Mouse (Mus musculus) midbrain, embryonic 12.5 days (tissue): ENCODE data around the gene Adrb1. TPM values are rescaled to one million over a fixed set of nuclear protein-coding genes. Genes with fewer than 3 reads are reported as not detected.

ENCODE experiments used
- ATAC-seq: fragments of 200-750 bp; cut with Nextera tagmentation; 2 replicates; pipeline ENCODE4 v1.8.0; 2017; ENCODE audit warnings: low read depth, moderate TSS enrichment, moderate library complexity; ENCODE audit not compliant: low FRiP score
- H3K27ac ChIP-seq: fragments of 300-500 bp; sonication (generic); replicated peaks from 2 replicates; pipeline ENCODE4 v1.5.1; 2016; ENCODE audit warnings: mild to moderate bottlenecking
- H3K27me3 ChIP-seq: fragments of 300-500 bp; sonication (generic); 2 replicates; pipeline ENCODE4 v1.6.1; 2016; ENCODE audit warnings: mild to moderate bottlenecking
- H3K36me3 ChIP-seq: fragments of 300-500 bp; sonication (generic); 2 replicates; pipeline ENCODE4 v1.6.1; 2016
- H3K4me1 ChIP-seq: fragments of 300-500 bp; sonication (generic); 2 replicates; pipeline ENCODE4 v1.6.1; 2016
- H3K4me2 ChIP-seq: fragments of 300-500 bp; sonication (generic); replicated peaks from 2 replicates; pipeline ENCODE4 v1.6.1; 2016; ENCODE audit warnings: mild to moderate bottlenecking, moderate library complexity
- H3K4me3 ChIP-seq: fragments of 300-500 bp; sonication (generic); 2 replicates; pipeline ENCODE4 v1.5.1; 2016; ENCODE audit warnings: mild to moderate bottlenecking
- H3K9ac ChIP-seq: fragments of 300-500 bp; sonication (generic); replicated peaks from 2 replicates; pipeline ENCODE4 v1.6.1; 2016; ENCODE audit warnings: mild to moderate bottlenecking, moderate library complexity
- H3K9me3 ChIP-seq: fragments of 300-500 bp; sonication (generic); 2 replicates; pipeline ENCODE4 v1.6.1; 2016; ENCODE audit warnings: mild to moderate bottlenecking
- WGBS: fragments of 180-500 bp; shearing (Covaris S2); methylation state at CpG from one replicate; pipeline ENCODE4 v1.1.7; 2016; 5-methylcytosine and 5-hydroxymethylcytosine counted together
- polyA plus RNA-seq: library from polyadenylated mRNA; unstranded; fragments of >200 nt; fragmentation: Nextera tagmentation; extraction: Ambion mirVana; gene quantifications from 2 replicates; pipeline ENCODE4 v1.2.1, GENCODE M21; 2016

Gene Adrb1
- polyA plus RNA-seq, 1 experiment from 2014 or later, result 0.46 TPM

GRCm38 (mm10) chr19:56708794-56709193, 13.2 kb upstream of the Adrb1 start:
- H3K9me3 ChIP-seq, result no peaks in the 10 kb centered on the region
- 75% methylated on average over 2 of the region's 2 CpGs for WGBS
- no peak for ATAC-seq
- peaks cover 8% of the 10 kb centered on the region for H3K27me3 ChIP-seq
- H3K27ac ChIP-seq, result no peak overlapping the region
- H3K9ac ChIP-seq, result no peak overlapping the region
- H3K4me3 ChIP-seq, result no peak overlapping the region
- peaks cover 8% of the 10 kb centered on the region; the same call in 1 of the 2 replicates for H3K4me1 ChIP-seq
- no peaks in the 10 kb centered on the region for H3K36me3 ChIP-seq
- no peak overlapping the region for H3K4me2 ChIP-seq

DNA sequence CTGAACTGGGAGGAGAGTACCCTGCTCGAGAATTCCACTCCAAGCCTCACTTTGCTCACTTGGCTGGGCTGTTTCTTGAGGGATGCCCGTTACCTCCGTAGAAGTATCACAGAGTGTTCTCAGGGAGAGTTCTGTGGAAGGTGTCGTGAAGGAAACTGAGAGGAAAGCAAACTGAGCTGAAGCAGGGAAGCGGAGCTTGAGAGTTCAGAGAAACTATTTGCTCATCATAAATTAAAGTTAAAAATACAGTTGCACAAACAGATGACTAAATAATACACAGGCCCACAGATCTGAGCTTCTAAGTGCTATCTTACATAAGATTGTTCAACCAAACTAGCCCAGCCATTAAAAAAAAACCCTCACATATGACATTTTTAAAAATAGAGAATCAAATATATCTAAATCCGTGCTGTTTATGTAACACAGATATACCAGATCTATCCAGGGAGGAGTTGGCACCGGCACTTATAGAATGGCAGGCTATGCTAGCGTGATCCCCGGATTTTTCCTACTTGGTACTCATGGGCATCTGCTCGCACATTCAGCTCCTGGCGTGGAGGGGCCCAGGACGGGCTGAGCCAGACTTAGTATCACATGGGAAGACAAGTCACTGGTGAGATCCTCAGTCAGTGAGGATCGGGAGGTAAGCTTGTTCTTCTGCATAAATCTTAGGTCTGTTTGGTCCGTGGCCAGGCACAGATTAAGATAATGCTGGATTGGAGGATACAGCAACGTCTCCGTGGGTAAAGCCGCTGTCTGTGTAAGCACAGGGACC, 11.7 kb upstream of the Adrb1 start:
- H3K27ac ChIP-seq, result no peak overlapping the region
- H3K4me3 ChIP-seq, result no peak overlapping the region
- no peak overlapping the region for H3K4me2 ChIP-seq
- peaks cover 8% of the 10 kb centered on the region for H3K27me3 ChIP-seq
- no peaks in the 10 kb centered on the region for H3K9me3 ChIP-seq
- H3K36me3 ChIP-seq, result no peaks in the 10 kb centered on the region
- peaks cover 5% of the 10 kb centered on the region for H3K4me1 ChIP-seq
- H3K9ac ChIP-seq, result no peak overlapping the region
- WGBS, result 84% methylated on average over 17 of the region's 17 CpGs
- ATAC-seq, result no peak

GRCm38 (mm10) chr19:56713613-56714012, 8.4 kb upstream of the Adrb1 start:
- no peak overlapping the region for H3K4me3 ChIP-seq
- H3K36me3 ChIP-seq, result no peaks in the 10 kb centered on the region
- no peaks in the 10 kb centered on the region for H3K9me3 ChIP-seq
- H3K27me3 ChIP-seq, result peaks cover 6% of the 10 kb centered on the region
- H3K4me1 ChIP-seq, result peaks cover 2% of the 10 kb centered on the region; the same call in 1 of the 2 replicates
- no peak overlapping the region for H3K27ac ChIP-seq
- no peak overlapping the region for H3K4me2 ChIP-seq
- no peak for ATAC-seq
- 92% methylated on average over 5 of the region's 5 CpGs for WGBS
- no peak overlapping the region for H3K9ac ChIP-seq

DNA sequence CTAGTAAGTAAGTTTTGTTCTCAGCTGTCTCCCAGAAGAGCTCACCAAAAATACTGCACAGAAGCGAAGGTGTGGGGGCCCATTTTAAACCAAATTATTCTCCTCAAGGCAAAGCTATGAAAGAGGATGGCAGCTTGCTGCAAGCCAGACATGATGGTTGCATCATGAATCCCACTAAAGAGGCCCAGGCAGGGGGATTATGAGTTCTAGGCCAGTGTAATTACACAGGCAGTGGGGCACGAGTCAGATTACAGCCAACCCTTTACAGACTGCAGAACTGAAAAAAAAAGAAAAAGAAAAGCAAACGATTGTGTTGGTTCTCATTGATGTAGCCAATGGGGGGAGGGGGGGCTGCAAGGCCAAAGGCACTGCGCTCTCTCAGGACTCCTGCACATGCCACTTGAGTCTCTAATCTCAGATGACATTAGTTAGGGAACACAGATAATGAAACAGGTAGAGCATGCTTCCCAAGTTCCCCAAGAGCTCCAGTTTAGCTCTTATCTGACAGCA, 7.3 kb upstream of the Adrb1 start:
- Histone ChIP-seq H3K36me3 (no peaks in the 10 kb centered on the region), H3K27me3 (peaks cover 12% of the 10 kb centered on the region), H3K9ac (no peak overlapping the region), H3K4me3 (no peak overlapping the region), H3K9me3 (no peaks in the 10 kb centered on the region), H3K4me2 (no peak overlapping the region), H3K27ac (no peak overlapping the region), H3K4me1 (peaks cover 2% of the 10 kb centered on the region; the same call in 1 of the 2 replicates)
- no peak for ATAC-seq
- 36% methylated on average over 4 of the region's 4 CpGs for WGBS

DNA sequence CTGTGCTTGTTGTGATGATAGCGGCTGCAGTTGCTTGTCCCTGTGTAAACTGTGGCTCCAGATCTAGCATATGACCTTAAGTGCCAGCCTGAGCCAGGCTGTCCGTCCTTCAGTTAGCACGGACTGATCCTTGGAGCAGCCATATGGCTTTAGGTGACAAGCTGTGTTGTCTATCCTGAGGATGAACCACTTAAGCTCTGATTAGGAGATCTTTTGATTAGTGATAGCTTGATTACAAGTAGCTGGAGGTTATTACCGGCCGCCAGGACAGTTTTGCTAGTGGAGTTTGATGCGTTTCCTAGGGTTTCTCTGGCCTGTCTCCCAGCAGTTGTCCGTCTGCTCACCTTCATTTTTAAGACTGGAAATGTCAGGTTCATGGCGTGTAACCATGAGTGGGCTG, 4.0 kb upstream of the Adrb1 start:
- H3K4me2 ChIP-seq, result no peak overlapping the region
- no peak overlapping the region for H3K4me3 ChIP-seq
- peaks cover 46% of the 10 kb centered on the region for H3K27me3 ChIP-seq
- no peak for ATAC-seq
- H3K9me3 ChIP-seq, result no peaks in the 10 kb centered on the region
- no peak overlapping the region for H3K9ac ChIP-seq
- no peak overlapping the region for H3K27ac ChIP-seq
- no peaks in the 10 kb centered on the region for H3K36me3 ChIP-seq
- WGBS, result 81% methylated on average over 8 of the region's 8 CpGs
- H3K4me1 ChIP-seq, result peaks cover 22% of the 10 kb centered on the region

DNA sequence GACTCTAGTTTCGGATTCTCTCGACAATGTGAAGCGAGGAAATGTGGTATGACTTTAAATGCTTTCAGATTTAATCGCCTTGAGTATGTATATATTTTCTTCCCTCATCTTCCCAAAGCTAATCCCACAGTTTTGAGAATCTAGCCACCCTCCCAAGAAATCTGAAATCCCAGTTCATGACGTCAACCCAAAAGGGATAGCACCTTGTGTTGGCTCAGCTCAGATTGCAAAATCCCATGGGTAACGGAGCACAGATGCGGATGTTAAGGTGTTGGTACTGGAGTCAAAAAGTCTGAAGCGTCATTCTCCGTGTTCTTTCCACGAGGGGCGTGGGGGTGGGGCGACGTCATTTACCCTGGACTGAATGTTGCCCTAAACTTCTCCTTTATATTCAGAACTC, 1.1 kb upstream of the Adrb1 start:
- peaks cover 71% of the 10 kb centered on the region for H3K27me3 ChIP-seq
- no peaks in the 10 kb centered on the region for H3K36me3 ChIP-seq
- peaks cover 31% of the 10 kb centered on the region for H3K4me1 ChIP-seq
- H3K4me3 ChIP-seq, result peak overlapping the region; percentile 57
- no peak overlapping the region for H3K27ac ChIP-seq
- WGBS, result 32% methylated on average over 13 of the region's 13 CpGs
- no peaks in the 10 kb centered on the region for H3K9me3 ChIP-seq
- peak overlapping the region; percentile 92; the same call in 1 of the 2 replicates for H3K4me2 ChIP-seq
- no peak overlapping the region for H3K9ac ChIP-seq
- no peak for ATAC-seq

- H3K4me1 ChIP-seq, result peaks cover 31% of the 10 kb centered on the region
- peak overlapping the region; percentile 92 for H3K4me2 ChIP-seq
- no peak for ATAC-seq
- no peaks in the 10 kb centered on the region for H3K36me3 ChIP-seq
- peak overlapping the region; percentile 56; the same call in 1 of the 2 replicates for H3K9ac ChIP-seq
- no peak overlapping the region for H3K27ac ChIP-seq
- H3K4me3 ChIP-seq, result peak overlapping the region; percentile 57
- under 1% methylated on average over 37 of the region's 48 CpGs for WGBS
- H3K9me3 ChIP-seq, result no peaks in the 10 kb centered on the region
- peaks cover 85% of the 10 kb centered on the region for H3K27me3 ChIP-seq
Observed at GRCm38 (mm10) chr19:56722291-56722707, 300 bp downstream of the Adrb1 start.

- peak; percentile 47; the same call in 1 of the 2 replicates for ATAC-seq
- Histone ChIP-seq H3K4me1 (peaks cover 31% of the 10 kb centered on the region), H3K27me3 (peaks cover 86% of the 10 kb centered on the region), H3K27ac (no peak overlapping the region), H3K9me3 (no peaks in the 10 kb centered on the region), H3K9ac (0 out of 2 replicates have a peak overlapping the region, but pooled peaks have one; percentile 5), H3K4me3 (peak overlapping the region; percentile 57), H3K36me3 (no peaks in the 10 kb centered on the region), H3K4me2 (peak overlapping the region; percentile 92)
- 3% methylated on average over 69 of the region's 69 CpGs for WGBS
Observed at GRCm38 (mm10) chr19:56722711-56723330, 822 bp downstream of the Adrb1 start.

DNA sequence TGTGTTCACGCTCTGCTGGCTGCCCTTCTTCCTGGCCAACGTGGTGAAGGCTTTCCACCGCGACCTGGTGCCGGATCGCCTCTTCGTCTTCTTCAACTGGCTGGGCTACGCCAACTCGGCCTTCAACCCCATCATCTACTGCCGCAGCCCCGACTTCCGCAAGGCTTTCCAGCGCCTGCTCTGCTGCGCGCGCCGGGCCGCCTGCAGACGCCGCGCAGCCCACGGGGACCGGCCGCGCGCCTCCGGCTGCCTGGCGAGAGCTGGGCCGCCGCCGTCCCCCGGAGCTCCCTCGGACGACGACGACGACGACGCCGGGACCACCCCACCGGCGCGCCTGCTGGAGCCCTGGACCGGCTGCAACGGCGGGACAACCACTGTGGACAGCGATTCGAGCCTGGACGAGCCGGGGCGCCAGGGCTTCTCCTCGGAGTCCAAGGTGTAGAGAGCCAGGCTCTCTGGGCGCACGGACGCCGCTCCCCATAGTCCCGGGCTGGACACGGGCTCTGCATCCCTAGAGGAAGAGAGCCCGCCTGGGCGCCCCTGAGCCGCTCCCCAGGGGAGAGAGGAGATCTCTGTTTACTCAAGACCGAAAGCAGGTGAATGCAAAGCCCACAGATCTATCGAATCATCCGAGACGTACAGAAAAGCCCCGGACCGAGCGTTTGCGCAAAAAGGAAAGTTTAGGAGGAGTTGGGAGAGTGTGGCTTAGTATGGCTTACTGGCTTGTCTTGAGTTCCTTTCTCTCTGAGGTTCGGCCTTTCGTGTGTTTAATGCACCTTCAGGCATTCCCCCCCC, 1.5 kb downstream of the Adrb1 start:
- H3K9me3 ChIP-seq, result no peaks in the 10 kb centered on the region
- peaks cover 33% of the 10 kb centered on the region for H3K4me1 ChIP-seq
- under 1% methylated on average over 70 of the region's 71 CpGs for WGBS
- H3K27ac ChIP-seq, result no peak overlapping the region
- peak overlapping the region; percentile 57 for H3K4me3 ChIP-seq
- peaks cover 89% of the 10 kb centered on the region for H3K27me3 ChIP-seq
- H3K36me3 ChIP-seq, result no peaks in the 10 kb centered on the region
- H3K9ac ChIP-seq, result 0 out of 2 replicates have a peak overlapping the region, but pooled peaks have one; percentile 5
- no peak for ATAC-seq
- peak overlapping the region; percentile 92 for H3K4me2 ChIP-seq

GRCm38 (mm10) chr19:56724126-56724597, 2.2 kb downstream of the Adrb1 start:
- H3K27me3 ChIP-seq, result peaks cover 88% of the 10 kb centered on the region
- no peak overlapping the region for H3K9ac ChIP-seq
- H3K4me3 ChIP-seq, result peak overlapping the region; percentile 57
- no peaks in the 10 kb centered on the region for H3K36me3 ChIP-seq
- 9% methylated on average over 13 of the region's 13 CpGs for WGBS
- peak overlapping the region; percentile 92 for H3K4me2 ChIP-seq
- peaks cover 38% of the 10 kb centered on the region for H3K4me1 ChIP-seq
- no peak for ATAC-seq
- no peaks in the 10 kb centered on the region for H3K9me3 ChIP-seq
- H3K27ac ChIP-seq, result no peak overlapping the region

DNA sequence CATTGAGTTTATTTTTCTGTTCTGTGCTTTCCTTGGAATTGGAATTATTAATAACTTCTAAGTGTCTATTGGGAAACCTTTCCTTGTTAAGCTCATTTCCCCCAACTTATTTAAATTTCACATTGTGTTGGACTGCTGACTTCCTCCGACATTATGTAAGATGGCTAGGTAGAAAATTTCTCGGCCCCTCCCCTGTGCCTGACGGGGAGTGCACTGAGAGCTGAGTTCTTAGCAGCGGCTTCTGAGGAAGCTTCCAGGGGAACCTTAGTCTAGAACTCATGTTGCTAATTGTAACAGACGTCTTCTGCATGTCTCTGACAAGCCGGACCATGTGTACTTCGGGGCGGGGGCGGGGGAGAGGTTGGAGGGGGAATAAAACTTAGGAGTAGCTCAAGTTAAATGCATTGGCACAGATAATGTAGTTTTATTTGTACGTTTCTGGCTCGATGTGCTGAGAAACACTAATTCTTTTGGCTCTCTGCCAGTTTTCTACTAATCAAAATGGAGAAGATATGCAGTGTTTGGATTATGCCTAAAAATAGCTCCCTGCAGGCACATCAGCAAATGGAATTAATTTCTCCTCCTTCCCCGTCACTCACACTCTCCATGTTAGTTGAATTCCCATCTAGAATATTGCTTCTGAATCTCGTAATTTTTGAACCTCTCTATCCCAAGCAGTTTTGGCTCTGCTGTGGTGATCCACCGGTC, 5.3 kb downstream of the Adrb1 start:
- Histone ChIP-seq H3K4me3 (no peak overlapping the region), H3K4me2 (no peak overlapping the region), H3K27ac (no peak overlapping the region), H3K4me1 (peaks cover 26% of the 10 kb centered on the region), H3K9ac (no peak overlapping the region), H3K9me3 (no peaks in the 10 kb centered on the region), H3K27me3 (peaks cover 63% of the 10 kb centered on the region), H3K36me3 (no peaks in the 10 kb centered on the region)
- 79% methylated on average over 14 of the region's 14 CpGs for WGBS
- no peak for ATAC-seq
